Mouse (Mus musculus) neural tube, embryonic 11.5 days (tissue): ENCODE results near the gene Ggact. TPM values are rescaled to one million over a fixed set of nuclear protein-coding genes. Genes with fewer than 3 reads are reported as not detected.
A peak's percentile ranks its signal among the peaks of the same experiment; 100 is the strongest.

Experiments
- ATAC-seq: fragments of 200-750 bp; cut with Nextera tagmentation; 2 replicates; pipeline ENCODE4 v1.8.0; 2017; ENCODE audit warnings: moderate number of reproducible peaks, mild to moderate bottlenecking, moderate TSS enrichment, moderate library complexity; ENCODE audit not compliant: insufficient read depth, low FRiP score, low TSS enrichment
- DNase-seq: peaks from one replicate; pipeline ENCODE4 v3.0.0-alpha.2; 2015; ENCODE audit warnings: low spot score
- H3K27ac ChIP-seq: fragments of 300-500 bp; sonication (generic); 2 replicates; pipeline ENCODE4 v1.5.1; 2014; ENCODE audit warnings: low read depth, mild to moderate bottlenecking, low read length
- H3K27me3 ChIP-seq: fragments of 300-500 bp; sonication (generic); 2 replicates; pipeline ENCODE4 v1.6.1; 2014; ENCODE audit warnings: mild to moderate bottlenecking, low read length, mixed read lengths; ENCODE audit not compliant: control insufficient read depth, insufficient read depth
- H3K36me3 ChIP-seq: fragments of 300-500 bp; sonication (generic); 2 replicates; pipeline ENCODE4 v1.6.1; 2014; ENCODE audit warnings: mild to moderate bottlenecking, low read length, moderate library complexity, mixed read lengths; ENCODE audit not compliant: control insufficient read depth, insufficient read depth
- H3K4me1 ChIP-seq: fragments of 300-500 bp; sonication (generic); 2 replicates; pipeline ENCODE4 v1.6.1; 2014; ENCODE audit warnings: low read length, mixed read lengths; ENCODE audit not compliant: control insufficient read depth, insufficient read depth
- H3K4me2 ChIP-seq: fragments of 300-500 bp; sonication (generic); 2 replicates; pipeline ENCODE4 v1.6.1; 2014; ENCODE audit warnings: low read depth, mild to moderate bottlenecking, moderate library complexity
- H3K4me3 ChIP-seq: fragments of 300-500 bp; sonication (generic); 2 replicates; pipeline ENCODE4 v1.5.1; 2014; ENCODE audit warnings: low read depth, low read length
- H3K9ac ChIP-seq: fragments of 300-500 bp; sonication (generic); 2 replicates; pipeline ENCODE4 v1.6.1; 2014; ENCODE audit warnings: mild to moderate bottlenecking, low read length
- H3K9me3 ChIP-seq: fragments of 300-500 bp; sonication (generic); 2 replicates; pipeline ENCODE4 v1.6.1; 2016; ENCODE audit warnings: low read length; ENCODE audit not compliant: control insufficient read depth
- WGBS: fragments of 180-500 bp; shearing (Covaris S2); extraction: QIAGEN DNeasy Blood & Tissue Kit; methylation state at CpG from one replicate; pipeline ENCODE4 v1.1.7; 2014; 5-methylcytosine and 5-hydroxymethylcytosine counted together
- polyA plus RNA-seq: library from polyadenylated mRNA; unstranded; fragments of >200 nt; fragmentation: Nextera tagmentation; extraction: Ambion mirVana; gene quantifications from 2 replicates; pipeline ENCODE4 v1.2.1, GENCODE M21; 2014

Gene Ggact
- polyA plus RNA-seq, 1 experiment from 2014 or later = 5.6 TPM

GRCm38 (mm10) chr14:122834753-122835152 lies 78.8 kb downstream of the Ggact start:
- Histone ChIP-seq H3K4me1 (peaks cover 2% of the 10 kb centered on the region; the same call in 1 of the 2 replicates), H3K9ac (no peak overlapping the region), H3K27ac (no peak overlapping the region), H3K27me3 (no peaks in the 10 kb centered on the region), H3K4me3 (no peak overlapping the region), H3K9me3 (no peaks in the 10 kb centered on the region), H3K36me3 (no peaks in the 10 kb centered on the region), H3K4me2 (no peak overlapping the region)
- DNase-seq = no peak
- 0 out of 2 replicates have a peak, but pooled peaks have one; percentile 40 for ATAC-seq
- WGBS = 83% methylated on average over 1 of the region's 1 CpGs

- Histone ChIP-seq H3K36me3 (no peaks in the 10 kb centered on the region), H3K27ac (no peak overlapping the region), H3K4me3 (no peak overlapping the region), H3K4me1 (peaks cover 2% of the 10 kb centered on the region; the same call in 1 of the 2 replicates), H3K27me3 (no peaks in the 10 kb centered on the region), H3K4me2 (no peak overlapping the region), H3K9me3 (no peaks in the 10 kb centered on the region), H3K9ac (no peak overlapping the region)
- DNase-seq (no peak), ATAC-seq (no peak)
- WGBS = 91% methylated on average over 3 of the region's 3 CpGs
Observed at GRCm38 (mm10) chr14:122833666-122834065, 79.9 kb downstream of the Ggact start.

GRCm38 (mm10) chr14:122830433-122830832 lies 83.1 kb downstream of the Ggact start:
- H3K9ac ChIP-seq = no peak overlapping the region
- no peak overlapping the region for H3K4me3 ChIP-seq
- 96% methylated on average over 1 of the region's 1 CpGs for WGBS

GRCm38 (mm10) chr14:122825464-122825863 lies 88.1 kb downstream of the Ggact start:
- Histone ChIP-seq H3K4me2 (no peak overlapping the region), H3K9me3 (no peaks in the 10 kb centered on the region), H3K27ac (no peak overlapping the region), H3K4me3 (no peak overlapping the region), H3K4me1 (no peaks in the 10 kb centered on the region), H3K36me3 (no peaks in the 10 kb centered on the region), H3K9ac (no peak overlapping the region), H3K27me3 (no peaks in the 10 kb centered on the region)
- 89% methylated on average over 2 of the region's 2 CpGs for WGBS
- DNase-seq = no peak
- ATAC-seq = no peak

More at GRCm38 (mm10) chr14:122830433-122830832, 83.1 kb downstream of the Ggact start:
- H3K27me3 ChIP-seq = no peaks in the 10 kb centered on the region
- H3K9me3 ChIP-seq = no peaks in the 10 kb centered on the region
- H3K4me1 ChIP-seq = no peaks in the 10 kb centered on the region
- H3K27ac ChIP-seq = no peak overlapping the region
- H3K4me2 ChIP-seq = no peak overlapping the region
- DNase-seq = no peak
- no peaks in the 10 kb centered on the region for H3K36me3 ChIP-seq
- no peak for ATAC-seq

GRCm38 (mm10) chr14:122823791-122824190 lies 89.8 kb downstream of the Ggact start:
- Histone ChIP-seq H3K36me3 (no peaks in the 10 kb centered on the region), H3K4me3 (no peak overlapping the region), H3K9ac (no peak overlapping the region), H3K27me3 (no peaks in the 10 kb centered on the region), H3K4me1 (no peaks in the 10 kb centered on the region), H3K27ac (no peak overlapping the region), H3K9me3 (no peaks in the 10 kb centered on the region), H3K4me2 (no peak overlapping the region)
- ATAC-seq (no peak), DNase-seq (no peak)
- WGBS = 69% methylated on average over 2 of the region's 2 CpGs

GRCm38 (mm10) chr14:122821002-122821401 lies 92.6 kb downstream of the Ggact start:
- Histone ChIP-seq H3K4me3 (no peak overlapping the region), H3K27ac (no peak overlapping the region), H3K27me3 (no peaks in the 10 kb centered on the region), H3K4me1 (no peaks in the 10 kb centered on the region), H3K36me3 (no peaks in the 10 kb centered on the region), H3K9ac (no peak overlapping the region), H3K4me2 (no peak overlapping the region), H3K9me3 (no peaks in the 10 kb centered on the region)
- 81% methylated on average over 3 of the region's 3 CpGs for WGBS
- ATAC-seq = no peak
- DNase-seq = no peak

GRCm38 (mm10) chr14:122800296-122800695 lies 113.3 kb downstream of the Ggact start:
- H3K9ac ChIP-seq = no peak overlapping the region
- DNase-seq (no peak), ATAC-seq (no peak)
- H3K4me1 ChIP-seq = no peaks in the 10 kb centered on the region
- H3K4me3 ChIP-seq = no peak overlapping the region
- WGBS = 85% methylated on average over 4 of the region's 4 CpGs
- H3K36me3 ChIP-seq = no peaks in the 10 kb centered on the region
- no peaks in the 10 kb centered on the region for H3K9me3 ChIP-seq
- H3K27me3 ChIP-seq = no peaks in the 10 kb centered on the region
- H3K4me2 ChIP-seq = no peak overlapping the region
- H3K27ac ChIP-seq = no peak overlapping the region

- H3K9me3 ChIP-seq = no peaks in the 10 kb centered on the region
- no peak overlapping the region for H3K27ac ChIP-seq
- no peak overlapping the region for H3K9ac ChIP-seq
- DNase-seq (no peak), ATAC-seq (no peak)
- 95% methylated on average over 4 of the region's 4 CpGs for WGBS
- H3K4me2 ChIP-seq = no peak overlapping the region
- H3K36me3 ChIP-seq = no peaks in the 10 kb centered on the region
- H3K4me3 ChIP-seq = no peak overlapping the region
- no peaks in the 10 kb centered on the region for H3K4me1 ChIP-seq
- H3K27me3 ChIP-seq = no peaks in the 10 kb centered on the region
Observed at GRCm38 (mm10) chr14:122793368-122793767, 120.2 kb downstream of the Ggact start.

- Histone ChIP-seq H3K9ac (no peak overlapping the region), H3K27ac (no peak overlapping the region), H3K36me3 (no peaks in the 10 kb centered on the region), H3K4me1 (no peaks in the 10 kb centered on the region), H3K9me3 (no peaks in the 10 kb centered on the region), H3K4me3 (no peak overlapping the region), H3K4me2 (no peak overlapping the region), H3K27me3 (no peaks in the 10 kb centered on the region)
- DNase-seq = no peak
- ATAC-seq = no peak
- WGBS = 84% methylated on average over 7 of the region's 7 CpGs
Observed at GRCm38 (mm10) chr14:122790111-122790510, 123.4 kb downstream of the Ggact start.
